15 mouse cellular contexts compared by ENCODE assay signal in genomic region chr5:101326122-101326521, GRCm38 (mm10).
"Had no signal": no experiment of that assay in that cellular context is flagged by ENCODE, and none has a peak within 500 bp of the region (broad histone marks: within the 10 kb centered on the region; RNA-seq: fewer than 3 reads in every experiment).

No protein-coding gene starts in this region.

- ATAC-seq: liver, postnatal 0 days; midbrain, embryonic 16.5 days had no signal

- H3K9me3 ChIP-seq: limb, embryonic 12.5 days; liver, embryonic 13.5 days; midbrain, embryonic 12.5 days; neural tube, embryonic 13.5 days had no signal

- H3K4me3 ChIP-seq: limb, embryonic 12.5 days; liver, embryonic 13.5 days; midbrain, embryonic 12.5 days; neural tube, embryonic 13.5 days had no signal

- H3K27me3 ChIP-seq: liver, embryonic 13.5 days had no signal

- H3K36me3 ChIP-seq: limb, embryonic 12.5 days; liver, embryonic 13.5 days; midbrain, embryonic 12.5 days; neural tube, embryonic 13.5 days had no signal

- DNase-seq: kidney, adult 9 months; kidney, postnatal 10 days; kidney, postnatal 4 days; liver; liver, embryonic 13.5 days; liver, postnatal 0 days; retina, postnatal 1 day; right cerebral cortex, postnatal 4 days; spleen, adult 18-20 months; thymus, adult 18-20 months; thymus, postnatal 14 days had no signal

- H3K27ac ChIP-seq: limb, embryonic 12.5 days; liver, embryonic 13.5 days; midbrain, embryonic 12.5 days; neural tube, embryonic 13.5 days had no signal

- H3K9ac ChIP-seq: limb, embryonic 12.5 days; liver, embryonic 13.5 days; liver, postnatal 0 days; midbrain, embryonic 12.5 days; neural tube, embryonic 13.5 days had no signal

- H3K4me2 ChIP-seq: limb, embryonic 12.5 days; liver, embryonic 13.5 days; midbrain, embryonic 12.5 days; neural tube, embryonic 13.5 days had no signal

- H3K4me1 ChIP-seq: liver, embryonic 13.5 days had no signal
